Mouse (Mus musculus) layer of hippocampus, postnatal 25 days (tissue): ENCODE measurements around the gene Fbln2. TPM values are rescaled to one million over a fixed set of nuclear protein-coding genes. Genes with fewer than 3 reads are reported as not detected.

Experiments used
- DNase-seq, 2 experiments: peaks; one replicate each; pipeline ENCODE4 v3.0.0; 2022; ENCODE audit warnings: mixed read lengths in 2 of 2, low spot score in 1 of 2; ENCODE audit errors: extremely low spot score in 1 of 2
- total RNA-seq, 2 experiments: library from RNA; stranded (reverse); gene quantifications; 2 replicates each; pipeline ENCODE4 v1.2.3; 2021

Fbln2 gene
- total RNA-seq, 2 experiments from 2014 or later, result 7.7 to 9.4 TPM

GRCm38 (mm10) chr6:91224939-91225338 is 12.7 kb downstream of the Fbln2 start:
- no peak for DNase-seq

- DNase-seq, result no peak
Observed at GRCm38 (mm10) chr6:91225346-91225745, 13.1 kb downstream of the Fbln2 start.

GRCm38 (mm10) chr6:91226058-91226457 is 13.8 kb downstream of the Fbln2 start:
- DNase-seq, result no peak

GRCm38 (mm10) chr6:91228980-91229379 is 16.7 kb downstream of the Fbln2 start:
- no peak for DNase-seq

- no peak for DNase-seq
Observed at GRCm38 (mm10) chr6:91231000-91231399, 18.7 kb downstream of the Fbln2 start.

GRCm38 (mm10) chr6:91231523-91231922 is 19.3 kb downstream of the Fbln2 start:
- no peak for DNase-seq

- no peak for DNase-seq
Observed at GRCm38 (mm10) chr6:91233011-91233410, 20.8 kb downstream of the Fbln2 start.

- no peak for DNase-seq
Observed at GRCm38 (mm10) chr6:91233424-91234015, 21.3 kb downstream of the Fbln2 start.

- no peak for DNase-seq
Observed at GRCm38 (mm10) chr6:91236006-91236405, 23.8 kb downstream of the Fbln2 start.

GRCm38 (mm10) chr6:91236429-91236828 is 24.2 kb downstream of the Fbln2 start:
- no peak for DNase-seq

- DNase-seq, result no peak
Observed at GRCm38 (mm10) chr6:91237273-91237672, 25.0 kb downstream of the Fbln2 start.

- DNase-seq, result no peak
Observed at GRCm38 (mm10) chr6:91240537-91240936, 28.3 kb downstream of the Fbln2 start.

- DNase-seq, result no peak
Observed at GRCm38 (mm10) chr6:91240964-91241363, 28.7 kb downstream of the Fbln2 start.

GRCm38 (mm10) chr6:91243395-91243794 is 31.1 kb downstream of the Fbln2 start:
- DNase-seq, result no peak

- peak in 1 of 2 experiments; percentile 31 for DNase-seq
Observed at GRCm38 (mm10) chr6:91244331-91244730, 32.1 kb downstream of the Fbln2 start.

- DNase-seq, result no peak
Observed at GRCm38 (mm10) chr6:91245331-91245730, 33.1 kb downstream of the Fbln2 start.

- DNase-seq, result no peak
Observed at GRCm38 (mm10) chr6:91247343-91247742, 35.1 kb downstream of the Fbln2 start.

- DNase-seq, result no peak
Observed at GRCm38 (mm10) chr6:91248627-91249026, 36.4 kb downstream of the Fbln2 start.

- DNase-seq, result no peak
Observed at GRCm38 (mm10) chr6:91249797-91250196, 37.5 kb downstream of the Fbln2 start.

GRCm38 (mm10) chr6:91259440-91260120 is 47.3 kb downstream of the Fbln2 start:
- no peak for DNase-seq

GRCm38 (mm10) chr6:91260347-91260986 is 48.2 kb downstream of the Fbln2 start:
- no peak for DNase-seq

- no peak for DNase-seq
Observed at GRCm38 (mm10) chr6:91260987-91261367, 48.7 kb downstream of the Fbln2 start.
